Mouse (Mus musculus) heart, embryonic 13.5 days (tissue): ENCODE data around the gene Nod2. TPM values are rescaled to one million over a fixed set of nuclear protein-coding genes. Genes with fewer than 3 reads are reported as not detected.

Experiments used
- ATAC-seq: fragments of 200-750 bp; cut with Nextera tagmentation; 2 replicates; pipeline ENCODE4 v1.8.0; 2017; ENCODE audit warnings: moderate TSS enrichment; ENCODE audit not compliant: insufficient number of reproducible peaks, low FRiP score, low TSS enrichment; ENCODE audit errors: extremely low read depth
- H3K27ac ChIP-seq: fragments of 300-500 bp; sonication (generic); replicated peaks from 2 replicates; pipeline ENCODE4 v1.5.1; 2015; ENCODE audit warnings: moderate library complexity, mild to moderate bottlenecking, inconsistent platforms
- H3K27me3 ChIP-seq: fragments of 300-500 bp; sonication (generic); replicated peaks from 2 replicates; pipeline ENCODE4 v1.6.1; 2015; ENCODE audit warnings: mild to moderate bottlenecking, inconsistent platforms
- H3K36me3 ChIP-seq: fragments of 300-500 bp; sonication (generic); 2 replicates; pipeline ENCODE4 v1.6.1; 2015; ENCODE audit warnings: mild to moderate bottlenecking, inconsistent platforms
- H3K4me1 ChIP-seq: fragments of 300-500 bp; sonication (generic); 2 replicates; pipeline ENCODE4 v1.6.1; 2015; ENCODE audit warnings: inconsistent platforms
- H3K4me2 ChIP-seq: fragments of 300-500 bp; sonication (generic); 2 replicates; pipeline ENCODE4 v1.6.1; 2015; ENCODE audit warnings: inconsistent platforms, mild to moderate bottlenecking, moderate library complexity
- H3K4me3 ChIP-seq: fragments of 300-500 bp; sonication (generic); 2 replicates; pipeline ENCODE4 v1.5.1; 2015; ENCODE audit warnings: moderate library complexity, mild to moderate bottlenecking, inconsistent platforms
- H3K9ac ChIP-seq: fragments of 300-500 bp; sonication (generic); 2 replicates; pipeline ENCODE4 v1.6.1; 2015; ENCODE audit warnings: inconsistent platforms, mild to moderate bottlenecking, moderate library complexity
- H3K9me3 ChIP-seq: fragments of 300-500 bp; sonication (generic); 2 replicates; pipeline ENCODE4 v1.6.1; 2016; ENCODE audit warnings: inconsistent platforms
- WGBS: fragments of 180-500 bp; shearing (Covaris S2); methylation state at CpG from one replicate; pipeline ENCODE4 v1.1.7; 2015; ENCODE audit warnings: mixed read lengths; 5-methylcytosine and 5-hydroxymethylcytosine counted together
- polyA plus RNA-seq: library from polyadenylated mRNA; unstranded; fragments of >200 nt; fragmentation: Nextera tagmentation; extraction: Ambion mirVana; gene quantifications from 2 replicates; pipeline ENCODE4 v1.2.1, GENCODE M21; 2015

The Nod2 gene
- polyA plus RNA-seq, 1 experiment from 2014 or later = 0.08 TPM

- H3K27ac ChIP-seq = no peak overlapping the region
- no peak overlapping the region for H3K9ac ChIP-seq
- no peaks in the 10 kb centered on the region for H3K4me1 ChIP-seq
- H3K4me3 ChIP-seq = no peak overlapping the region
- WGBS = 49% methylated on average over 6 of the region's 6 CpGs
- H3K36me3 ChIP-seq = no peaks in the 10 kb centered on the region
- no peak overlapping the region for H3K4me2 ChIP-seq
- no peak for ATAC-seq
- H3K27me3 ChIP-seq = peaks cover 15% of the 10 kb centered on the region
- H3K9me3 ChIP-seq = no peaks in the 10 kb centered on the region
Measured at GRCm38 (mm10) chr8:88662401-88662821, 15.3 kb downstream of the Nod2 start.

DNA sequence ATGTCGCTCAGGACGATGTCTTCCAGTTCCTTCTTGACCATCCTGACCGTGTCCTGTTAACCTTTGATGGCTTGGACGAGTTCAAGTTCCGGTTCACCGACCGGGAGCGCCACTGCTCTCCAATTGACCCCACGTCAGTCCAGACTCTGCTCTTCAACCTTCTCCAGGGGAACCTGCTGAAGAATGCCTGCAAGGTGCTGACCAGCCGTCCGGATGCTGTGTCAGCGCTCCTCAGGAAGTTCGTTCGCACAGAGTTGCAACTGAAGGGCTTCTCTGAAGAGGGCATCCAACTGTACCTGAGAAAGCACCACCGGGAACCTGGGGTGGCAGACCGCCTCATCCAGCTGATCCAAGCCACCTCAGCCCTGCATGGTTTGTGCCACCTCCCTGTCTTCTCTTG, 17.0 kb downstream of the Nod2 start:
- Histone ChIP-seq H3K27ac (no peak overlapping the region), H3K4me2 (no peak overlapping the region), H3K36me3 (no peaks in the 10 kb centered on the region), H3K4me1 (no peaks in the 10 kb centered on the region), H3K27me3 (peaks cover 19% of the 10 kb centered on the region), H3K4me3 (no peak overlapping the region), H3K9ac (no peak overlapping the region), H3K9me3 (no peaks in the 10 kb centered on the region)
- ATAC-seq = no peak
- WGBS = 81% methylated on average over 16 of the region's 16 CpGs

DNA sequence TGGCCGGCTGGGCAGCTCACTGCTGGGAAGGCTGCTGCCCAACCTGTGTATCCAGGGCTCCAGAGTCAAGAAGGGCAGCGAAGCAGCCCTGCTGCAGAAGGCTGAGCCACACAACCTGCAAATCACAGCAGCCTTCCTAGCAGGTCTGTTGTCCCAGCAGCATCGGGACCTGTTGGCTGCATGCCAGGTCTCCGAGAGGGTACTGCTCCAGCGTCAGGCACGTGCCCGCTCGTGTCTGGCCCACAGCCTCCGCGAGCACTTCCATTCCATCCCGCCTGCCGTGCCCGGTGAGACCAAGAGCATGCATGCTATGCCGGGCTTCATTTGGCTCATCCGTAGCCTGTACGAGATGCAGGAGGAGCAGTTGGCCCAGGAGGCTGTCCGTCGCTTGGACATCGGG, 17.8 kb downstream of the Nod2 start:
- no peak for ATAC-seq

GRCm38 (mm10) chr8:88666435-88666834, 19.3 kb downstream of the Nod2 start:
- Histone ChIP-seq H3K9me3 (no peaks in the 10 kb centered on the region), H3K4me1 (no peaks in the 10 kb centered on the region), H3K4me2 (no peak overlapping the region), H3K9ac (no peak overlapping the region), H3K27ac (no peak overlapping the region), H3K36me3 (no peaks in the 10 kb centered on the region), H3K4me3 (no peak overlapping the region), H3K27me3 (peaks cover 26% of the 10 kb centered on the region)
- ATAC-seq = no peak
- 44% methylated on average over 1 of the region's 1 CpGs for WGBS

More for the DNA sequence above, 17.8 kb downstream of the Nod2 start:
- no peaks in the 10 kb centered on the region for H3K4me1 ChIP-seq
- H3K36me3 ChIP-seq = no peaks in the 10 kb centered on the region
- peaks cover 21% of the 10 kb centered on the region for H3K27me3 ChIP-seq
- 76% methylated on average over 19 of the region's 19 CpGs for WGBS
- H3K27ac ChIP-seq = no peak overlapping the region
- H3K4me3 ChIP-seq = no peak overlapping the region
- no peaks in the 10 kb centered on the region for H3K9me3 ChIP-seq
- H3K4me2 ChIP-seq = no peak overlapping the region
- H3K9ac ChIP-seq = no peak overlapping the region

- H3K27me3 ChIP-seq = peaks cover 27% of the 10 kb centered on the region
- H3K9me3 ChIP-seq = no peaks in the 10 kb centered on the region
- H3K36me3 ChIP-seq = no peaks in the 10 kb centered on the region
- ATAC-seq = no peak
- no peak overlapping the region for H3K4me2 ChIP-seq
- H3K9ac ChIP-seq = no peak overlapping the region
- H3K4me1 ChIP-seq = no peaks in the 10 kb centered on the region
- H3K4me3 ChIP-seq = no peak overlapping the region
- H3K27ac ChIP-seq = no peak overlapping the region
- WGBS = 63% methylated on average over 10 of the region's 14 CpGs
Measured at GRCm38 (mm10) chr8:88668400-88669086, 21.4 kb downstream of the Nod2 start.

DNA sequence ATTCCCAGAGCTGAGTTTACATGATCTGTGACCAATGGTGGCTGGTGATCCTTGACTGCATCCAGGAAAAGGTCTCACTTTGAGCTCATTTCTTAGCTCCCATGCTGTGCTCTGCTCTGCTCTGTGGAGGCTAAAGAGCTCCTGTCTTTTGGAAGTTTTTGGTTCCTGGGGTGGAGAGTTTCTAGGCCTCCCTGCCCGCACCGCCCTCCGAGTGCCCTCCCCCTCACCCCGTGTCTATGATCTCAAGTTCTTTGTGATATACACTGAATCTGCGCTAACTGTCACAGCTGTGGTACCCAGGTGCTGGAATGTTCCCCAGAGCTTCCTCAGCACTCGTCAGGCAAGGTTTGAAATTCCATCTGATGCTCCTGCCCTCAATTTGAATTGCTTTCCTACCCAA, 23.7 kb downstream of the Nod2 start:
- no peak overlapping the region for H3K4me3 ChIP-seq
- H3K4me2 ChIP-seq = no peak overlapping the region
- no peaks in the 10 kb centered on the region for H3K4me1 ChIP-seq
- H3K27me3 ChIP-seq = peaks cover 16% of the 10 kb centered on the region; the same call in 1 of the 2 replicates
- no peaks in the 10 kb centered on the region for H3K36me3 ChIP-seq
- H3K27ac ChIP-seq = no peak overlapping the region
- H3K9ac ChIP-seq = no peak overlapping the region
- WGBS = 81% methylated on average over 6 of the region's 6 CpGs
- no peak for ATAC-seq
- H3K9me3 ChIP-seq = no peaks in the 10 kb centered on the region

GRCm38 (mm10) chr8:88671575-88671974, 24.5 kb downstream of the Nod2 start:
- 76% methylated on average over 10 of the region's 10 CpGs for WGBS

DNA sequence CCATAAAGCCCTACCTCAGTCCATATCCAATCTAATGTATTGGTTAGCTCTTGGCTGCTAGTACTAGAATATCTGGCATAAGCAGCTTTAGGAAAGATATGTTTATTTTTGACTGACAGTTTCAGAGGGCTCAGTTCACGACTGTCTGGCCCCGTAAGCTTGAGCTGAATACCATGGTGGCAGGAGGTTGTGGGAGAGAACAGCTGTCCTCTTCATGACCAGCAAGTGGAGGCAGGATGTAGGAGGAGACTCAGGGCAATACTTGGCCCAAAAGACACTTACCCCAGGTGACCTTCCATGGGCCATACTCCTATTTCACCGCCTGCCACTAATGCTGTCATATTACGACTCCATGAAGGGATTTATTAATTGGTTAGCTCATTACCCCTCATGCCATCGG, 26.7 kb downstream of the Nod2 start:
- no peaks in the 10 kb centered on the region for H3K9me3 ChIP-seq
- WGBS = 80% methylated on average over 5 of the region's 5 CpGs
- no peak overlapping the region for H3K4me3 ChIP-seq
- H3K4me2 ChIP-seq = no peak overlapping the region
- H3K27ac ChIP-seq = no peak overlapping the region
- H3K9ac ChIP-seq = no peak overlapping the region
- H3K36me3 ChIP-seq = no peaks in the 10 kb centered on the region
- peaks cover 15% of the 10 kb centered on the region; the same call in 1 of the 2 replicates for H3K27me3 ChIP-seq
- no peaks in the 10 kb centered on the region for H3K4me1 ChIP-seq
- ATAC-seq = no peak

More at GRCm38 (mm10) chr8:88671575-88671974, 24.5 kb downstream of the Nod2 start:
- no peaks in the 10 kb centered on the region for H3K9me3 ChIP-seq
- H3K27me3 ChIP-seq = peaks cover 16% of the 10 kb centered on the region; the same call in 1 of the 2 replicates
- ATAC-seq = no peak
- H3K36me3 ChIP-seq = no peaks in the 10 kb centered on the region
- H3K27ac ChIP-seq = no peak overlapping the region
- H3K4me2 ChIP-seq = no peak overlapping the region
- H3K4me1 ChIP-seq = no peaks in the 10 kb centered on the region
- no peak overlapping the region for H3K4me3 ChIP-seq
- H3K9ac ChIP-seq = no peak overlapping the region

- H3K27me3 ChIP-seq = peaks cover 7% of the 10 kb centered on the region; the same call in 1 of the 2 replicates
- H3K4me1 ChIP-seq = no peaks in the 10 kb centered on the region
- H3K4me2 ChIP-seq = no peak overlapping the region
- H3K36me3 ChIP-seq = no peaks in the 10 kb centered on the region
- 75% methylated on average over 12 of the region's 12 CpGs for WGBS
- H3K9ac ChIP-seq = no peak overlapping the region
- H3K9me3 ChIP-seq = no peaks in the 10 kb centered on the region
- no peak overlapping the region for H3K27ac ChIP-seq
- H3K4me3 ChIP-seq = no peak overlapping the region
- ATAC-seq = no peak
Measured at GRCm38 (mm10) chr8:88675372-88676165, 28.5 kb downstream of the Nod2 start.

GRCm38 (mm10) chr8:88677071-88677470, 30.0 kb downstream of the Nod2 start:
- Histone ChIP-seq H3K27ac (no peak overlapping the region), H3K4me1 (no peaks in the 10 kb centered on the region), H3K4me2 (no peak overlapping the region), H3K9ac (no peak overlapping the region), H3K27me3 (peaks cover 6% of the 10 kb centered on the region; the same call in 1 of the 2 replicates), H3K36me3 (no peaks in the 10 kb centered on the region), H3K4me3 (no peak overlapping the region), H3K9me3 (no peaks in the 10 kb centered on the region)
- no peak for ATAC-seq
- 77% methylated on average over 8 of the region's 8 CpGs for WGBS

DNA sequence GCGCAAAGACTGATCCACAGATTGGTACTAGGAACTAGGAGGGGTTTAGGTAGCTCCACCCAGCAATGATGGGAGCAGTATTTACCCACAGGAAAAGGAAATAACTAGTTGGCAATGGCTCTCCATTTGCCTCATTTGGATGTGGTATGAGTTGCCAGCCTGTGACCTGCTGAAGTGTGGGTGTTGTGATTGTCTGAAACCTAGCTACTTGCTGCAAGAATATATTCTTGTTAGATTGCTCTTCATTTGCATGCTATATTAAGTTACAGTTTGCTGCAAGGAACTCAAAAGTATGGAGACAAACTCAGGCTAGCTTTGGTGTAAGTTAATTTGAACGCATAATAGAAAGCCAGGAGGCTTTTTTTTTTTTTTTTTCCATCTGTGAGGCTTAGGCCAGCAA, 33.5 kb downstream of the Nod2 start:
- H3K36me3 ChIP-seq = no peaks in the 10 kb centered on the region
- no peaks in the 10 kb centered on the region for H3K27me3 ChIP-seq
- no peak overlapping the region for H3K9ac ChIP-seq
- H3K4me3 ChIP-seq = no peak overlapping the region
- WGBS = 81% methylated on average over 2 of the region's 2 CpGs
- H3K27ac ChIP-seq = no peak overlapping the region
- ATAC-seq = no peak
- H3K4me2 ChIP-seq = no peak overlapping the region
- H3K4me1 ChIP-seq = no peaks in the 10 kb centered on the region
- H3K9me3 ChIP-seq = no peaks in the 10 kb centered on the region
